Mouse (Mus musculus): ENCODE results near the gene Cdk9.

- TF ChIP-seq CTCF (IDR thresholded peaks at IDR 0.05; ENCODE audit: low read depth, low read length) (peak; percentile 73), GATA1 (IDR thresholded peaks at IDR 0.05; ENCODE audit: borderline replicate concordance, low read length) (no peak)
Observed at GRCm38 (mm10) chr2:32693823-32694411, 19.0 kb downstream of the Cdk9 start.

All from G1E (cell line).